Mouse (Mus musculus) heart, postnatal 0 days (tissue): Measurements from ENCODE around the gene Mbd6.

ENCODE experiments used
- CTCF ChIP-seq: IDR thresholded peaks from 2 replicates; pipeline ENCODE4 v1.5.1; 2016; ENCODE audit warnings: antibody characterized with exemption, control low read depth, low read depth
- EP300 ChIP-seq: IDR thresholded peaks from 2 replicates; pipeline ENCODE4 v1.6.1; 2016; ENCODE audit warnings: antibody characterized with exemption, low read depth

GRCm38 (mm10) chr10:127295986-127296794 is 7.4 kb upstream of the Mbd6 start:
- TF ChIP-seq CTCF (no peak), EP300 (no peak)
